Mouse (Mus musculus): ENCODE results near the gene Ctf1.

- TF ChIP-seq CTCF (IDR thresholded peaks at IDR 0.05; ENCODE audit: low read depth, low read length), result no peak
- TF ChIP-seq POLR2A (IDR thresholded peaks at IDR 0.05; ENCODE audit: insufficient read depth, low read length), result no peak
These were observed 41.2 kb downstream of the Ctf1 start for GRCm38 (mm10) chr7:127753741-127754140.

Data from ES-Bruce4 (cell line).